Mouse (Mus musculus): ENCODE measurements around the gene Slf2.

Gene Slf2

DNA sequence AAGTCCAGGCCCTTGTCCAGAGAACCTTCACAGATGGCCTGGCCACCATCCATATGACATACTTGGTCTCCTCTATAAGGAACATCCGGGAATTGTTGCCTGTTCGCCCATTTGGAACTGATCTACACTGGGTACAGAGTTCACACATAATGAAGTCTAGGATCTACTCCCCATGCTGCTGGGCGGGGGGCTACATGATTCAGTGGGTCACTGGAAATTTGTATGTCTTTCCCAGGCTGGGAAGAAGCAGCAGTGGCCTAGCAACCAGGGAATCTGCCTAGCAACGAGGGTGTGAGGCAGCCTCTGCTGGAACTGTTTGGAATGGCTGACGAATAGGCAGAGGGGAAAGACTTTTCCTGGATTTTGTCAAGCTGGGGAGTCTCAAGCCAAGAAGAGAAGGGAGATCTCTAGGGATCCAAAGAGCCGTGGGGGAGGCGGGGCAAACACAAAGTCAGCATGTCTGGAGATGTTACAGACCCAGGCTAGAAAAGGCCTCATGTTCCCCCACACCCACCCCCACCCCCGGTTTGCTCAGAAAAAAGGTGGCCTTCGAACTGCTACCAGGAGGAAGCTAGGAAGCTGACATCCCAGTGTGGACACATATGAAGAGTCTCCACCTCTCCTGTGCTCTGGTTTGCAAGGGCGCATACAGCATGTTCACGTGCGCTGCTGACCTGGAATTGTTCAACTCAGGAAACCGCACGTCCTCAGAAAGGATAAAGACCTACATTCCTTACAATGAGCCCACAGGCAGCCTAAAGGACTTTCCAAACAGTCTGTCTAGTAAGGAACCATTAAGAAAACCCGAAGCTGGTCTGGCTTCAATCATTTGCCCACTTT lies 22.9 kb upstream of the Slf2 start:
- CTCF ChIA-PET: no interaction called here

DNA sequence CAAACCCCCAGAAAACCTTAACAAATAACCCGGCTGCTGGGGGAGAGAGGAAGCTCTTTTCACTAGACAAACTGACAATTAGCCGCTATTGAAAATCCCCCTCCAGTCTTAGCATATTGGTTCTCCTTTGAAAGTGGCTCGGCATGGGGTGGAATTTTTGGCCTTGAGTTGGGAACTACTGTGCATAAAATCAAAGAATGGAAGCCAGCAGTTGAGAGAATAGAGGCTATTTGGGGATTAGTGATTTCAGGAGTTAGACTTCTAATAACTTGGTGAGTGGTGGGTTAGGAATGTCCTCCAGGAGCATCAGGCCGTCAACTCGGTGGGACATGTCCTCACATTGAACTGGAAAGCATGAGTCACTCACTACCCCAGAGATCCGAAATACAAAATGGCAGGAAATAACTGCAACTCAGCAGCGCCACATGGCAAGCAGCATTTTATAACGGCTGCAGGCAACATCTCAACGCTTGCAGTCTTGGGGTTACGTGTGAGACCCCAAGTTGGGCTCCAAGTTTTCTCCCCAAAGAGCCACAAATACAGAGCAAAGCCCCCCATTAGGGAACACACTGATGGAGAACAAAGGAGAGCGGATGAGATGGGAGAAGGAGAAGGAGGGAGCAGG lies 22.0 kb upstream of the Slf2 start:
- CTCF ChIA-PET: no interaction called here

DNA sequence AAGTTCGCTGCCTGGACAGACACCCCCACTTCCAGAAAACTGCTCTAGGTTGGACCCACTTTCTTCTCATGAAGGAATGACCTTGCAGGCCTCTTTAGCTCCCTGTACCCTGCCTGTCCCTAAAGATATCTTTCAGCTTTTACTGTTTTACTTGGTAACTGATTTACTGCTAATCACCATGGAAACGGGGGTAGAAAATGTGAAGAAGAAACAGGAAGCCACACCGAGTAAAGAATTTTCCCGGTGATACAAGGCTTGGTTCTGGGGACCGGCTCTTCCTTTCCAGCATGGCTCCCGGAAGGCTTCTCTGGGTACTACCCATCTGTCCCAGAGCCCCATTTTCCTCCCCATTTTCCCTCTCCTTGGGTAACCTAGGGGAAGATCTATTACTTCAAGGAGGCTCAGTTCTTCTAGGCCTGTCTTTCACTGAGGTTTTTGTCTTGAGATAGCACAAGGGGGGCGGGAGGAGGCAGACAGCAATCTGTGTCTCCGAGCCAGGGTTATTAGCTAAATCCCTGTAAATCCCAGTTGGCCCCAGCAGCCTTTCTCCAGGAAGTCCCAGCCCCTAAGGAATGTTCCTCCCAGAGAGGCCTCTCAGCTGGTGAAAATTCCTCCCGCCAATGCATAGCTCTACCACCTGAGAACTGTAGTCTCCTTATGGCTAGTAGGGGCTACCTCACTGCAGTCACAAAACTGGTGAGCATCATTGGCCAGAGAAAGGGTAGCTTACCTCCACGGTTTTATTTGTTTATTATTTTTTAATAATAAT lies 16.3 kb upstream of the Slf2 start:
- CTCF ChIA-PET: no interaction called here

DNA sequence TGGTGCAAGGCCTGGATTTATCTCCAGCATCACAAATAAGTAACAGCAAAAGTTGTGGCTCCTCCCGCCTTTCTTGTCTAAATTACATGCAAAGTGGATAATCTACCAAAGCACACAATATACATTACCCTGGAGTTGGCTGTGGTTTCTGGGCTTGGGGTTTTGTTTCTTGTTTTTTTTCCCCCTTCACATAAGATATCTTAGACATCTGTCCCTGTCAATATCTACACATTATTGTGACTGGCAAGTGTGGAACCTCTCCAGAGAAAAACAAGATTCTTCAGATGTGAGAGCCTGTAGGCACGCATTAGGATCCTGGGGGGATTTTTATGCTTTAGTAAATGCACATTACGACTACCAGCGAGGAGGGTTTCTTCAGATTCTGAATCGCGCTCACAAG lies 12.8 kb upstream of the Slf2 start:
- CTCF ChIA-PET: no interaction called here

DNA sequence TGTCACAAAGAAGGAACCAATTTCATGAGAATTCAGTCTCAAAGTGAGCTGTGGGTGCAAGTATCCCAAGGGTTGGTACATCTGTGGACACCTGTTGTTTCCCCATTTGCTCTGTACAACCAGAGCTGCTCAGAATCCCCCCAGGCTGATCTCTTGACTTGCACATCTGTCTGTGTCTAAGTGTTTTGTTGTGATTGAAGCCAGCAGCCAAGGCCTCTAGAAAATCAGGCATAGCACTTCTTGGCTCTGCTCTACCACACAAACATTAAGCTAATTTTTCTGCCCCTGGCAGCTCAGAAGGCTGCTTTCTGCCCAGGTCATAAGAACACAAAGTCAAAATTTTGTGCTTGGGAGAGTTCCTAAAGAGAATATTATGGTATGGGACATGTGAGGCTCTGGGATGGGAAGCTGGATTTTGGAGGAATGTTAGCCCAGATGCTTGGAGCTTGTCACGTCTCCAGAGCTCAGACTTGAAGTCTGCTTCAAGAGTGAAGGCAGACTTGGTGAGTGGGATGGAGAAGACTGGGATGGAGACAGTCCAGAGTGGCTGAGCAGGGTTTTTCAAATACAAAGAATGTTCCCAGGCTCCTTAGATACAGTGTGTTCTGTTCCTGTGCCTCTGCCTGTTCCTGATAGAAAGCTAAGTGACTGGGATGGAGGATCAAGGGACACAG lies 9.3 kb upstream of the Slf2 start:
- CTCF ChIA-PET: interaction anchor here (0.6 kb wide), 1 partner anchor 191 kb away, joined by 15 read pairs; no protein-coding TSS in a partner anchor

DNA sequence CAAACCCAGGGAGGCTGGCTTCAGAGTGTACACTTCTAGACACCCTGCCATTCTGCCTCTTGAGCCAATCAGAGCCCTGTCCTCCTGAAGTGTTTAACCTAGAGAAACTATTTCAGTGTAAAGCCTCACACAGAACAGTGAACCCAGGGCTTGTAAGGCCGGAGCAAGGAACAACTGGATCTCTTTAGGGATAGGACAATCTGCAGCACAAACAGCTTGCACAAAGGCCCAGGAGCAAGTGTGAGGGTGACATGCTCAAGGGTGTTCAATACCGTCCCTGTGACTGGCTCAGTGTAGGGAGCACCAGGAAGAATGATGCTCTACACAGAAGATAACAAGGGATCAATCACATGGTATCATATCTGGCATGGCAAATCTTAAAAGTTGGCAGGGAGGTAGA lies 8.4 kb upstream of the Slf2 start:
- CTCF ChIA-PET: no interaction called here

DNA sequence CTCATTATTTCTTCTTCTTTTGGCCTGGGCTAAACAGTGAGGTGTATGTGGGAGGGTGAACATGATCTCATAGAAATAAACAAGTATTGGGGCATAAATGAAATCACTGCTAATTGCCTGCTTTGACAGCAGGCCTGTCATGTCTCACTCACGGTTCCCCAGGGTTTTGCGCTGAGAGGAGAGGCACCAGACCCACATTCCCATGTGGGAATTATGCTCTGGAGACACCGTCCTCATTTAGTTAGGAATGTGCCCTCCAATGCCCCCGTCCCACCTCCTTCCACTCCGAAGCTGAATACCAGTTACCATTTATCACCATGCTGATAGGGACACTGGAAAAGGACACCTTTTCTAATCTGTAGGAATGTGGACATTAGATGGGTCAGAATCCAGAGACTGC lies 6.3 kb upstream of the Slf2 start:
- CTCF ChIA-PET: no interaction called here

DNA sequence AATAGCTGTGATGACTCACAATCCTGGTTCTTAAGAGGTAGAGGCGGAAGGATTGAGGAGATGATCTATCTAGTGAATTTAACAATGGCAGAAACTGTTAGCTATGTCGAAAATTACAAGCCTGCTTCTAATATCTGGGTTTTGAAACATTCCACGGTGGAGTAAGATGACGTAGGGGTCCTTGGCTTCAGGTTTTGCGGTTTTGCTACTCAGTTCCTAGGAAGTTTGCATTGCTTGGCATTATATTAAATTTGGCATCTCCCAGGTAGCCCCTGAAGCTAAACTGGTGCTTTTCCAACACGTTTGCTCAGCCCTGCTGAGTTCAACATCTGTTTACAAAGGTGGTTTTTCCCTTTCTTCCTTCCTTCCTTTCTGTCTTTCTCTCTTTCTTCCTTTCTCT lies 4.2 kb upstream of the Slf2 start:
- CTCF ChIA-PET: no interaction called here

DNA sequence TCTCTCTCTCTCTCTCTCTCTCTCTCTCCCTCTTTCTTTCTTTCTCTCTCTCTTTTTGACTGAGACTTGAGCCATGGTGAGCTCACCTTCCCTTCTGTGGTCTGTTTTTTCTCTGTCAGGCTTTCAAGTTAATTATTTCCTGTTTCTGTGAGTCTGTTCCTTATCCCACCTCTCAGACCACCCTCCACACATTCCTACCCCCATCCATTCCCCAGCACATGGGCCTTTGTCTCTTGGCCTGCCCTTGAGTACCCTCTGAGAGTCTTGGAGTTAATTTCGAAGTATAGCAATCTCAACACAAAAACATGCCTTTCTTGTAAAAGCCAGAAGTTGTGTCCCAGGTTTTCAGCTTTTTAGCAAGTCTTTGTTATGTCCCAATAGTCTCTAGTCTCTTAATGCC lies 3.7 kb upstream of the Slf2 start:
- CTCF ChIA-PET: no interaction called here

DNA sequence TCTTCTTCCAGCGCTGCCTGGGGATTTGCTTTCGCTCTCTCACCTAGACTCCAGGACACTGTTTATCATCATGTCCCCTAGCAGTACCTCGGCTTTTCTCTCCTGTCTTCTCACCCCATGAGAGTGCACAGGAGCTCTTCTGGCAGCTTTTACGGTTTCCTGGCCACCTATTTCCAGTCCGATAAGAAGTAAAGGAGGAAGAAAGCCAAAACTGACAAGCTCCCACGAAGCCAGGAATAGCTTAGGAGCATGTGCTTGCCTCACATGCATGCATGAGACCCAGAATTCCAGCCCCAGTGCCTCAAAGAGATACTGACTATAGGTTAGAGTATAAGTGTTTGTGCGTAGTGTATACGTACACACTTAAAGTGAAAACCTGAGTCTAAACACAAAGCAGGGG lies 2.8 kb upstream of the Slf2 start:
- CTCF ChIA-PET: no interaction called here

DNA sequence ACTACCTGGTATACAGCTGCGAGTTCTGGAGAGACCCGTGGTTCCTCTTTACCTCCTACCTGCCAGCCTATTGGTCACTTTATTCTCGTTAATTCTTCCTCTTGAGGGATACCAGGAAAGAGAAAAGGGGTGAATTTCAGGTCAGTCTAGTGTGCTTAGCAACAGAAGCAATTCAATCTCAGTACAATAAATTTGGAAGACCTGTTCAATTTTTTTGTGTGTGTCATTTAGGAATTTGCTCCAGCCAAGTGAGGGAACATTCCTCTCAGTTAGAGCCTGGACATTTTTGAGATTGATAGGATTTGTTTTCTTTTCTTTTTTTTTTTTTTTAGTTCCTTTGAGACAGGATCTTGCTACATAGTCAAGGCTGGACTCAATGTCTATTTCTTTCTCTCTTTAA lies 1.7 kb upstream of the Slf2 start:
- CTCF ChIA-PET: no interaction called here

DNA sequence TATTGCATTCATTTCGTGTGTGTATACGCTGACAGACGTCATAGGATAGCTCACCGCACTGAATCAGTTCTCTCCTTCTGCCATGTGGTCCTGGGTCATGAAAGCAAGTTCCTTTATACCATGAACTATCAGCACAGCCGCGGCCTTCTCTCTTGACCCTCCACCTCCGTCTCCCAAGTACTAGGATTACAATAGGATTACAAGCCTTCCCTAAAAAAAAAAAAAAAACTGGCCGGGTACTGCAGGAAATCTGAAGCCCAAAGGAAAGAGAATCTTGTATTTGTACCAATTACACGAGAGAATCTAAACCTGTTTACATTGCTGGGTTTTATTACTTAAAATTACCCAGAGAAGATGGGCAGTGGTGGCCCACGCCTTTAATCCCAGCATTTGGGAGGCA lies 1.3 kb upstream of the Slf2 start:
- CTCF ChIA-PET: no interaction called here

DNA sequence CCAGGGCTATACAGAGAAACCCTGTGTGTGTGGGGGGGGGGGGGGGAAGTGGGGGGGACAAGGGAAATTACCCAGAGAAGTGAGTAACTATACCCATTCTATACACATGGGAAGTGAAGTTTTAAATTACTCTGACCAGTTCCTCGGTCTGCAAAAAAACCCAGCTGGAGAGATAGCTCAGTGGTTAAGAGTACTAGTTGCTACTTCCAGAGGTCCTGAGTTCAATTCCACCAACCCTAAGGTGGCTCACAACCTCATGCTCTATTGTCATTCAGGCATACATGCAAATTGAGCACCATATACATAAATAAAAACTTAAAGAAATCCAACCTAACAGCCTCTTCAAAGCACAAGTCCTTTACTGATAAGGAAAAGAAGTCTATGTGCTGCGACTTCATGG lies 829 bp upstream of the Slf2 start:
- CTCF ChIA-PET: no interaction called here

DNA sequence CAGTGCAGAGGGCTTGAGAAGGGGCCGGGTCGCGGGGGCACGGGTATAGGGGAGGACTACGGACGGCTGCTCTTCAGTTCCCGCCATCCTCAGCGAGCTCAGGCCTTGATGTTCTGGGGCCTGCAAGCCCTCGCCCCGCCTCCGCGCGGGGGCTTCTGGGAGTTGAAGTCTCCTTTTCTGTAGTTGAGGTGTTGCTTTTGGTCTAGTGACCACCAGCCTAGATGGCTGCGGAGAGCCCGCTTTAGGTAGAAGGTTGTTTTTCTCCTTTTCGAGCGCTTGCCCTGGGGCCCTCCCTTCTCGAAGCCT lies 456 bp downstream of the Slf2 start:
- CTCF ChIA-PET: interaction anchor here (0.7 kb wide), 1 partner anchor 1831 kb away, joined by 3 read pairs; no protein-coding TSS in a partner anchor

DNA sequence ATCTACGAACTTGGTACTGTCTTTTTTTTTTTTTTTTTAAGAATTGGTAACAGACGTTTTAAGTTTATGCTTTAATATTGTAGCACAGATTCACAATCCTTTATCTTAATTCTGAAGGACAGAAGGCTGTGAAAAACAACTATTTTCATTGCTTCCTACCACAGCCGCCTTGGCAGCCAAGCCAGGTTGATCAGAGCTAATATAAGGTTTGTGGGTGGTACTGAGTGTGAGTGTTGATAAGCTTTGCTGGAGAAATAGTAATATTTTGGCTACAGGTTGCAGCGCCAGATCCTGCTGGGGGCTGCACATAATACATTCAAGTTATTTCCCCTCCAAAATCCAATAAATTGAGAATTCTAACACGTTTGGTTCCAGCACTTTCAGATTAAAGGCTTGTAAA lies 1.1 kb downstream of the Slf2 start:
- CTCF ChIA-PET: interaction anchor here (0.7 kb wide), 1 partner anchor 74 kb away, joined by 3 read pairs; the partner anchor contains the start of gene Twnk

DNA sequence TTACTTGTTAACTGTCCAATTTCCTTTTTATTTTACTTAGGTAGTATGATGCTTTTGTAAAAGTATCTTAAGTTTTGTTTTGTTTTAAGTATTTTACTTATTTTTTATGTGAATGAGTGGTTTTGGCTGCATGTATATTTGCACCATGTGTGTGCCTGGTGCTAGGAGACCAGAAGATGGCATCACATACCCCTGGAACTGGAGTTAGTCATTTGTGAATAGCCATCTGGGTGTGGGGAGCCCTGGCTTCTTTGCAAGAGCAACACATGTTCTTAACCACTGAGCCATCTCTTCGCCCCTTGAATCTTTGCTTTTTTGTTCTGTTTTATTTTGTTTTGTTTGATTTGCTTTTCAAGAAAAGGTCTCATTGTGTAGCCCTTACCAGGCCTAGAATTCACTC lies 2.2 kb downstream of the Slf2 start:
- CTCF ChIA-PET: no interaction called here

DNA sequence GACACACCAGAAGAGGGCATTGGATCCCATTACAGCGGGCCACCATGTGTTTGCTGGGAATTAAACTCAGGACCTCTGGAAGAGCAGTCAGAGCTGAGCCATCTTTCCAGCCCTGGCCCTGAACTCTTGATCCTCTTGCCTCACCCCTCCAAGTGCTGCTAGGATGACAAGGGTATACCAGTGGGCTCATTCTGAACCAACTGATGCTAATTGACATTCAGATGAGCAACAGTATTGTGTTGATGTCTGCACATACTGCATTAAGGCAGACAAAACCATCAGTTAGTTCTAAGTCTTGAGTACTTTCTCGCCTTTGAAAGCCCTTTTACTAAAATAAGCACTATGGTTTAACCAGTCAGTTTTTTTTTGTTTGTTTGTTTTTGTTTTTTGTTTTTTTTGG lies 28.7 kb downstream of the Slf2 start:
- CTCF ChIA-PET: no interaction called here

DNA sequence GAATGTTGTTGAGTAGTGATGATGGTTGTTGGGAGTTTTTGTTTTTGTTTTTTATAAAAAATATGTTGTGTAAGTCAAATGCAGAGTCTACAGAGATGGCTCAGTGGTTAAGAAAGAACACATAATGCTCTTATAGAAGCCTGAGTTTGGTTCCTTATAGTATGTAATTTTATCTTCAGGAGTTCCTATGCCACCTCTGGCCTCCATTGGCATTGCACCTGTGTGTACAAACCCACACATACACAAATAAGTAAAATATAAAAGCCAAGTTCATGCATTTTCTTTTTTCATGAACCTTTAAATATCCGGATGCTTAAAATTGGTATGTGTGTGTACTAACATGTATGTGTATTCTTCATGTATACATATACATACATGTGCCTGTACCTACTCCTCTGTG lies 35.0 kb downstream of the Slf2 start:
- CTCF ChIA-PET: no interaction called here

DNA sequence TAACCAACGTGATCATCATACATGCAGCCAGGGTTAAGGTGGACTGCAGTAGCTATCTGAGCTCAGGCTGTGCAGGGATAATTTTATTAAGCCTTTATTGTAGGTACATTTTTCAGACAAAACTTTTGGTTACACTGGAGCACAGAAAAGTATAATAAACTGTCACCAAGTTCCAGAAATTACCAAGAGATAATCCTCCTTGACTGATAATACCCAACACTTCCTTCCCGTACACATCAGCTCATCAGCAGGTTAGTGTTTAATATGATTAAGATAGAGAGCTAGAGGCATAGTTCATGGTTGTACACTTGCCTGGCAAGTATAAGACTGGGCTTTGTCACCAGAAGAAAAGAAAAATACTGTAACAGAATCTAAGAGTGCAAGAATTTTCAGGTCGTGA lies 37.4 kb downstream of the Slf2 start:
- CTCF ChIA-PET: no interaction called here

DNA sequence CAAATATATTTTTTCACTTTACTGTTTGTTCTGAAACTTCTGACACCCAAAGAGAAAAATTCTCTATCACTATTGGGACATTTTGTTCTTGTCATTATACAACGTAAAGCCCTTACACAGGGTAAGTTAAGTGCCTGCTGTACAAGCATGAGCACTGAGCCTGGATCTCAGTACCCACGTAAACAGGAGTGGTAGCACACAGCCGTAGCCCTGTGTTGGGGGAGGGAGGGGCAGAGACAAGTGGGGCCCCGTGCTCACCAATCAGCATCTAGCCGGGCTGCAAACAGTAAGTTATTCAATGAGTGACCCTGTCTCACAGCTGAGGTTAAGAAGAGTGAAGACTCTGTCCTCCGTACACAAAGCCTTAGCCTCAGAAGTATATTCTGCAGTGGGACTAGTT lies 45.7 kb downstream of the Slf2 start:
- CTCF ChIA-PET: no interaction called here

DNA sequence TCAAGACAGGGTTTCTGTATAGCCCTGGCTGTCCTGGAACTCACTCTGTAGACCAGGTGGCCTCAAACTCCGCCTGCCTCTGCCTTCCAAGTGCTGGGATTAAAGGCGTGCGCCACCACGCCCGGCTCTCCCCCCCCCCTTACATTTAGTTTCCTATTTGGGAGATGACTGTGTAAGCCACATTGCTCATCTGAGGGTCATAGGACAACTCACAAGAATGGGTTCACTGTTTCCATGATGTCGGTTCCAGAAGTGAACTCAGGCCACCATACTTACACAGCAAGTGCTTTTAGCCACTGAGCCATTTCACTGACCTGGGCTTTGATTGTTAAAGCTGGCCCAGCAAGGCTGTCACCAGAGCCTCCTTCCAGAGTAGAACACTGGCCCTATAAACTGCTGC lies 46.2 kb downstream of the Slf2 start:
- CTCF ChIA-PET: interaction anchor here (0.5 kb wide), 1 partner anchor 133 kb away, joined by 3 read pairs; no protein-coding TSS in a partner anchor

DNA sequence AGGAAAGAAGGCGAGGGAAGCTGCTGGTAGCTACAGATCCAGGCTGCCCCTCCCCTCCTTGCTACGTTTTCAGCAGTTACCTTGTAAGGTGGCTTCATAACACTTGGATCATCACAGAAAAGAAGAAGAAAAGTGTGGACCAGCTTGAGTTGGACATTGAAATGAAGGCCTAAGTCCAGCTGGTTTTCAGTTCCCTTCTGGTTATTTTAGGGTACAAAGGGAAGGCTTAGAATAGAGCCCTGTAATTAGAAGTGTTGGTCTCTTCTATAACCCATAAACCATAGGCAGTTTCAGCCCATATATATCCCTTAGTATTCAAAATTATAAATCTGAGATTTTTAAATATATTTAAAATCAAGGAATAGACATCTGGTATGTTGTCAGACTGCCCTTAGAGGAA lies 49.8 kb downstream of the Slf2 start:
- CTCF ChIA-PET: no interaction called here

All from spleen, embryonic (tissue).